Mouse (Mus musculus) embryo, embryonic 11.5 days (tissue): ENCODE measurements at regions not wholly inside any gene's neighbourhood (a gene's known extent, or its start where the extent isn't known, plus 50 kb on each side); places are given as distances from the start of the nearest gene placed in this dataset.

Experiments used
- DNase-seq: peaks from one replicate; pipeline ENCODE4 v3.0.0-alpha.2; 2012; ENCODE audit warnings: low read depth, low spot score

GRCm38 (mm10) chr7:84800966-84801365 lies 52.4 kb upstream of the Olfr291 start:
- no peak for DNase-seq

GRCm38 (mm10) chr7:84794655-84795054 lies 58.7 kb upstream of the Olfr291 start:
- peak; percentile 5 for DNase-seq

- peak; percentile 87 for DNase-seq
These were observed 74.0 kb upstream of the Olfr291 start for GRCm38 (mm10) chr7:84779276-84779825.

- no peak for DNase-seq
These were observed 75.7 kb upstream of the Olfr291 start for GRCm38 (mm10) chr7:84777696-84778095.

- DNase-seq, result no peak
These were observed 66.5 kb upstream of the Zfand6 start for GRCm38 (mm10) chr7:84756261-84756660.

- no peak for DNase-seq
These were observed 63.6 kb upstream of the Zfand6 start for GRCm38 (mm10) chr7:84753361-84753760.

- peak; percentile 60 for DNase-seq
These were observed 59.9 kb upstream of the Zfand6 start for GRCm38 (mm10) chr7:84749434-84750301.

GRCm38 (mm10) chr7:84747847-84748246 lies 58.1 kb upstream of the Zfand6 start:
- no peak for DNase-seq

- no peak for DNase-seq
These were observed 54.7 kb upstream of the Zfand6 start for GRCm38 (mm10) chr7:84744321-84745070.

- peak; percentile 4 for DNase-seq
These were observed 50.2 kb upstream of the Zfand6 start for GRCm38 (mm10) chr7:84739965-84740390.
